Mouse (Mus musculus): ENCODE data around the gene R3hdm1.

The R3hdm1 gene

GRCm38 (mm10) chr1:128102641-128103461 lies at the start of gene R3hdm1, which contains the start of gene Zranb3:
R3hdm1 (plus strand) TSS chr1:128103301.
Zranb3 (minus strand) TSS chr1:128103047.
- peak; percentile 99 to 100 for DNase-seq

- DNase-seq, result no peak
Measured at GRCm38 (mm10) chr1:128057269-128057668, 45.8 kb upstream of the R3hdm1 start.

- no peak for DNase-seq
Measured at GRCm38 (mm10) chr1:128058625-128059024, 44.5 kb upstream of the R3hdm1 start.

- no peak for DNase-seq
Measured at GRCm38 (mm10) chr1:128060655-128061344, 42.3 kb upstream of the R3hdm1 start.

- no peak for DNase-seq
Measured at GRCm38 (mm10) chr1:128061401-128061800, 41.7 kb upstream of the R3hdm1 start.

GRCm38 (mm10) chr1:128062167-128062566 lies 40.9 kb upstream of the R3hdm1 start:
- no peak for DNase-seq

- no peak for DNase-seq
Measured at GRCm38 (mm10) chr1:128064716-128065115, 38.4 kb upstream of the R3hdm1 start.

- DNase-seq, result no peak
Measured at GRCm38 (mm10) chr1:128068945-128069397, 34.1 kb upstream of the R3hdm1 start.

GRCm38 (mm10) chr1:128070003-128070402 lies 33.1 kb upstream of the R3hdm1 start:
- DNase-seq, result no peak

- DNase-seq, result no peak
Measured at GRCm38 (mm10) chr1:128073051-128073450, 30.1 kb upstream of the R3hdm1 start.

GRCm38 (mm10) chr1:128076791-128077479 lies 26.2 kb upstream of the R3hdm1 start:
- no peak for DNase-seq

- no peak for DNase-seq
Measured at GRCm38 (mm10) chr1:128077788-128078187, 25.3 kb upstream of the R3hdm1 start.

- DNase-seq, result no peak
Measured at GRCm38 (mm10) chr1:128078646-128079045, 24.5 kb upstream of the R3hdm1 start.

GRCm38 (mm10) chr1:128080936-128081696 lies 22.0 kb upstream of the R3hdm1 start:
- no peak for DNase-seq

- DNase-seq, result no peak
Measured at GRCm38 (mm10) chr1:128081873-128082272, 21.2 kb upstream of the R3hdm1 start.

GRCm38 (mm10) chr1:128082800-128083199 lies 20.3 kb upstream of the R3hdm1 start:
- peak in 1 of 2 experiments; percentile 41 for DNase-seq

GRCm38 (mm10) chr1:128094686-128095085 lies 8.4 kb upstream of the R3hdm1 start:
- DNase-seq, result no peak

GRCm38 (mm10) chr1:128098309-128098708 lies 4.8 kb upstream of the R3hdm1 start:
- no peak for DNase-seq

- no peak for DNase-seq
Measured at GRCm38 (mm10) chr1:128102251-128102640, 855 bp upstream of the R3hdm1 start.

- DNase-seq, result no peak
Measured at GRCm38 (mm10) chr1:128103520-128104088, 503 bp downstream of the R3hdm1 start.

GRCm38 (mm10) chr1:128120913-128121627 lies 18.0 kb downstream of the R3hdm1 start:
- DNase-seq, result no peak

Data from kidney, adult 8-10 months (tissue).